Mouse (Mus musculus) large intestine, adult 2 months (tissue): ENCODE data around the gene Cacng8. TPM values are rescaled to one million over a fixed set of nuclear protein-coding genes. Genes with fewer than 3 reads are reported as not detected.
"Not testable (repeated sequence)": the region's sequence is repeated elsewhere in the genome, so short reads cannot be mapped to it uniquely, and the experiment has no call there.

ENCODE experiments used
- DNase-seq: peaks from one replicate; pipeline ENCODE4 v3.0.0-alpha.2; 2012; ENCODE audit warnings: low read depth, low spot score
- WGBS: fragments of 180-500 bp; shearing (Covaris S2); methylation state at CpG from one replicate; pipeline ENCODE4 v1.1.7; 2018; 5-methylcytosine and 5-hydroxymethylcytosine counted together
- polyA plus RNA-seq: library from polyadenylated mRNA; depleted of rRNA; stranded (reverse); fragments of >200 nt; gene quantifications from 2 replicates; pipeline ENCODE4 v1.2.3, GENCODE M21; 2012

Gene Cacng8
- polyA plus RNA-seq, 1 experiment: 0.20 TPM

DNA sequence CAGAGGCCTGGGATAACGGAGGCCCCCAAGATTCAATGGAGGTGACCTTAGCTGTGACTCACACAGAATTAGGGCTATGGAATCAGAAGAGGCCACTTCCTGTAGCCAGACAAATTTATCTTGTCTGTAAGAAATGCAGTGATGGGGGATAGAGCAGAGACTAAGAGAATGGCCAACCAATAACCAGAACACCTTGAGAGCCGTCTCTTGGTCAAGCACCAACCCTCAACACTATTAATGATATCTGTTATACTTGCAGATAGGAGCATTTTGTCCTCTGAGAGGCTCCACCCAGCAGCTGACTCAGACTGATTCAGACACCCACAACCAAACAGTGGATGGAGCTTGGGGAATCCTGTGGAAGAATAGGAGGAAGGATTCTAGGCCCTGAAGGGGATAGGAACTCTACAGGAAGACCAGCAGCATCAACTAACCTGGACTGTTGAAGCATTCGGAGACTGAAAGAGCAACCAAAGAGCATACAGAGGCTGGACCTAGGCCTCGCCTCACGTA lies 5.6 kb upstream of the Cacng8 start:
- DNase-seq: no peak
- 83% methylated on average over 5 of the region's 5 CpGs for WGBS

DNA sequence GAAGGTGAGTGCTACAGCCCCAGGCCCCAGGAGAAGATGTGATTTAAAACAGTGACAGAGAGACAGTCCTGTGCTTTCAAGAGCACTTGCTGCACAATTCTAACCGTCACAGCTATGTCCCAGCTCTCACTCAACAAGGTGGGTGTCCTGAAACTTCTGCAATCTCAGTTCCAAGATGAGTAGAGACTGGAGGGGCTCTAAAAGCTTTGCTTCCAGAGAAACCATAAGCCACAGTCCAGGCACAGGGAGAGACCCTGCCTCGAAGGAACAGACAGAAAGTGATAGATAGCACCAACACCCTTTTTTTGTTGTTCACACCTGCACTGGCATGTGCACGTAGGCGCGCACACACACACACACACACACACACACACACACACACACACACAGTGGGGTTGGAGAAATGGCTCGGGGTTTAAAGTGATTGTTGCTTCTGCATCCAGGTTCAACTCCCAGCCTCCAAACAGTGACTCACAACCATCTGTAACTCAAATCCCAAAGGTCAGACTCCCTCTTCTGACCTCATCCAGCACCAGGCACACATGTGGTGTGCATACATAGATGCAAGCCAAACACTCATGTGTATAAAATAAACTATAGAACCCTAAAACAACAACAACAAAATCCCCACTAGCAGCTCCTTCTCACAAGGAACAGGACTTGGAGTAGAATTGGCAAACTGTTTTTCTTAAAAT lies 4.3 kb upstream of the Cacng8 start:
- no peak for DNase-seq
- 73% methylated on average over 6 of the region's 6 CpGs for WGBS

DNA sequence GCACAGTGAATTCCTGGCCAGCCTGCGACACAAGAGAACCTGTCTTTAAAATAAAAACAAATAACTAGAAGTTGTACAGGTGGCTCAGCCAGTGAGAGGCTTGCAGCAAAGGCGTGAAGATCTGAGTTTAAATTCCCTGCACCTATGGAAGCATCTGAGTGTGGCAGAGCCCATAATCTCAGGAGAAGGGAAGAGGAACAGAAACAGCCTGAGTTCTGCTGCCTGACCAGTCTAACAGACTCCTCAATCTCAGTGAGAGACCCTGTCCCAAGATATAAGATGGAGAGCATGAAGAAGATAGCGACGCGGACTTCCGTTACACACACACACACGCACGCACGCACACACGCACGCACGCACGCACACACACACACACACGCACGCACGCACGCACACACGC lies 2.7 kb upstream of the Cacng8 start:
- no peak for DNase-seq
- 89% methylated on average over 18 of the region's 18 CpGs for WGBS

DNA sequence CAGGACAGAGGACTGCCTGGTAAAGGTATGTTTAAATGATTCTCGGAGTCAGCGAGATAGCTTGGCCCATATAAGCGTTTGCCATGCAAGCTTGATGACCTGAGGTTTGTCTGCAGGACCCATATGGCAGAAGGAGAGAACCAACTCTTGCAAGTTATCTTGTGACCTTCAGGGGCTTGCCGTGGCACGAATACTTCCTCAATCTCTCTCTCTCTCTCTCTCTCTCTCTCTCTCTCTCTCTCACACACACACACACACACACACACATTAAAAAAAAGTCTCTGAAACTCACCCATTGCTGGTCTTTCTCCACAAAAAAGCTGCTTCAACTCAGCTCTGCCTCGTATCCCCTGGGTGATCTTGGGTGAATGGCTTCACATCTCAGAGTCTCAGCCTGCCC lies 1.6 kb upstream of the Cacng8 start:
- WGBS: 49% methylated on average over 6 of the region's 6 CpGs

DNA sequence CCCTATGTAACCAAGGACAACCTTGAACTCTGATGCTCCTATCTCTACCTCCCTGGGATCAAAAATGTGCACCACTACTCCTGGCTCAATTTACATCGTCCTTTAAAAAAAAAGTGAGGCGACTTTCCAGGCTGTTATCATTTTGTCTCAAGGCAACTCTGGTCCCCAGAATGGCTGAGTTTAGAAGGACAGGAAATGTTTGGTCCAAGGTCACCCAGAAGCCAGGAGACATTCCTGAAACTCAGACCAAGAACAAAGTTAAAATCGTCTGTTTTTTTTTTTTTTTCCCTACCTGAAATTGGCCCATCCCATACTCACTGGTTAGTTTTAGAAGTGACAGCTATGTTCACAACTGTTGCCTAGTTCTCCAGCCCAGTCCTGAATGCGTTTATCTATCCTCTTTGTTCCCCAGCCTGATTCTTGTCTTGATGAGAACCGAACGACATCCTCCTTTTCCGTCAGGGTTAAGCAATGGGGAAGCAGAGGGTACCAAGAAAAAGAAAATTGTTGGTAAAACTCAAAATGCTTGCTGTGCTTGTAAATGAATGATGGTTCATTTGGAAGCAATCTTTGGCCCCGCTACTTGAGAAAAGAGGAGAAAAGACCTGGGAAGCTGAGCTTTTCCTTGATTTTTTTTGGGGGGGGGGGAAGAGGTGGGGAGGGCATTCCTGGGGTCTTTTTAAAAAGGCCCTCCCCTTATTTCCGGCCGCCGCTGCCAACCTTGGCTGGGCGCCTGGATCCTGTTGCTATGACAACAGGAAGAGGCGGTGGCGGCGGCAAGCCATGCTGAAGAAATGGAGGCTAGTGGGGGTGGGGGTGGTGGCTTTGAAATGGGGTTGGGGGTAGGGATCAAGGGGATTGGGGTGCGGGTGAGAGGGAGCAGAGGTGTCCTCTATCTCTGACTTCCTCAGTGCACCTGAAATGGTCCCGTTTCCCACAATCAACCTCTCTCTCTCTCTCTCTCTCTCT lies 755 bp upstream of the Cacng8 start:
- 4% methylated on average over 17 of the region's 17 CpGs for WGBS
- DNase-seq: no peak

More for the DNA sequence above, 1.6 kb upstream of the Cacng8 start:
- DNase-seq: no peak

DNA sequence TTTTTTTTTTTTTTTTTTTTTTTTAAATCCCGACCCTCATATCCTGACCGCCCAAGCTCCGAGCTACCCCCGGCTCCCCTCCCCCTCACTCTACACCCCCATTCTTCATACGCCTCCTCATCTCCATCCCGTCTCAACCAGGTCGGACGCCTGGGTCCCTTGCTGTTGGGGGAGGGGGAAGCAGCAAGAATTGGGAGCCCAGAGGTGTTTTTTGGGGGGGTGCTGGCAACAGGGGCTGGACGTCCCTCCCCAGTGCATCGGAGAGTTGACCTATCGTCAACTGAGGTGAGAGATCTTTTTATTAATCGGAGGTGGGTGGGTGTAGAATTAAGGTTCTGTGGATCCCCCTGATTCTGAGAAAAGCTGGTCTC lies 583 bp downstream of the Cacng8 start:
- DNase-seq: no peak
- 13% methylated on average over 12 of the region's 12 CpGs for WGBS

DNA sequence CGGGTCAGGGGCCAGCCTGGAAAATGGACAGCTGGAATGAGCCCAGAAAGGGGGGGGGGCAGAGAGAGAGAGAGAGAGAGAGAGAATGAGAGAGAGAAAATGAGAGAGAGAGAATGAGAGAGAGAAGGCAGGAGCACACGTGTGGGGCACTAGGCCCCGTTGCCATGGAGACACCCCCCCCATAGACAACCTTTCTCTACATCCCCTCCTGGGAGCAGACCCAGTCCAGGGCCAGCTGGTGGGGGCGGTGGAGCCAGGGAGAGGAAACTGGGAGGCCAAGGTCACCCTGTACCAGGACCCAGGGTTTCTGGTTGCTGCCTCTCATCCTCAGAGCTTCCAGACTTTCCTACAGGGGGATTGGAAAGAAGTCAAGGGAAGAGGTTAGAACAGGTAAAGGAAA lies 1.3 kb downstream of the Cacng8 start:
- 36% methylated on average over 4 of the region's 4 CpGs for WGBS
- no peak for DNase-seq

DNA sequence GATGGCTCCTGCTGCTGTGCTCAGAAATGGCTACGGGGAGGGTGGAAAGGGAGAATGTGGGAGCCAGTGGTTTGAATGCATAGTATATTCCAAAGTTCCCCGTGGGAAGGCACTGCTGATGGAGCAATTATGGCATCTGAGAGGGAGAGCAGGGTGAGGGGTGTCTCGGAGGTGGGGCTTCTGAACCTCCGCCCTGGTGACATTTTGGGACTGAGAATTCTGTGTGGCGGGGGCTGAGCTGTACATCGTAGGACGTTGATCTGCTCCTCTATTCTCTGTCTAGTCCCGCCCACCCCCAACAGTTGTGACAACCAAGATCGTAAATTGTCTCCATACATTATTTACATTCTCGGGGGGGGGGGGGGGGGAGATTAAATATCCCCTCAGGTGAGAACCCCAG lies 6.9 kb downstream of the Cacng8 start:
- 45% methylated on average over 10 of the region's 10 CpGs for WGBS
- DNase-seq: no peak

DNA sequence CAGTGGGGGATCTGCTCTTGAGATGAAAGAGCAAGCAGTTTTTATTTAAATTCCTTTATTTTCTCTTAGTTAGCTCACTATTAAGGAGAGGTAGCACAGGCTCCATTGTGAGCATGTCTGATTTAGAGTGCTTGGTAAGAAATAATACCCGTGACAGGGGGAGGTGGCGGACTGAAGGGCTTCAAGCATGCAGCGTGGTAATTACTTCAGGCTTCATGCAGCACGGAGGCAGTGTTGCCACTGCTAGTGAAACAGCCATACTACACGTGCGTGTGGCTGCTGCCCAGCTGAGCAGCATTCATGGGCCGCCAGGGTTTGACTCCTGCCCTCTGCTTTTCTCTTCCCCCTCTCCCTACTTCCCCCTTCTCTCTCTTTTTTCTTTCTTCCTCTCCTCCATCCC lies 7.3 kb downstream of the Cacng8 start:
- no peak for DNase-seq

DNA sequence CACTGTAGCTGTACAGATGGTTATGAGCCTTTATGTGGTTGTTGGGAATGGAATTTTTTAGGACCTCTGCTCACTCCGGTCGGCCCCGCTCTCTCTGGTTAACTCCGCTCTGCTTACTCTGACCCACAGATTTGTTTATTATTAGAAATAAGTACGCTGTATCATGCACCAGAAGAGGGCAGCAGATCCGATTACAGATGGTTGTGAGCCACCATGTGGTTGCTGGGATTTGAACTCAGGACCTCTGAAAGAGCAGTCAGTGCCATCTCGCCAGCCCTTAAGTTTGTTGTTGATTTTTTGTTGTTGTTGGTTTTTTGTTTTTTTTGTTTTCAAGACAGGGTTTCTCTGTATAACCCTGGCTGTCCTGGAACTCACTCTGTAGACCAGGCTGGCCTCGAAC lies 7.9 kb downstream of the Cacng8 start:
- DNase-seq: not testable (repeated sequence)
- whole genome bisulfite sequencing: 90% methylated on average over 8 of the region's 8 CpGs

More for the DNA sequence above, 7.3 kb downstream of the Cacng8 start:
- 46% methylated on average over 7 of the region's 7 CpGs for WGBS

DNA sequence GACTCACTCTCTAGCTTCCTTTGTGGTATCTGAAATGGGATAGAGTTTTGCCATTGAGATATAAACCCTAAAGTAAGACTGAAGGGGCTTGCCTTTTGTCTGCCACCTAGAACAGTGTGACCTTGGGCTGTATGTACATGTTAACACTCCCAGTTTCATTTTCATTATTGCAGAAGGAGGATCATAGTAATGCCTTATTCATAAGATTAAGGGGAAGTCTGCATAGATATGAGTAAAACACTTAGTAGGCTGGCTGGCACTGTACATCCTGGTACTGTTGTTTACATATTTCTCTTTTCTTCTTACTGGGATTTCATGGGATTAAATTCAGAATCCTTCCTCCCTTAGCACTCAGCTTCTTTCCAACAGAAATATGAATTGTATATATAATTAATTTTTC lies 9.5 kb downstream of the Cacng8 start:
- DNase-seq: no peak

DNA sequence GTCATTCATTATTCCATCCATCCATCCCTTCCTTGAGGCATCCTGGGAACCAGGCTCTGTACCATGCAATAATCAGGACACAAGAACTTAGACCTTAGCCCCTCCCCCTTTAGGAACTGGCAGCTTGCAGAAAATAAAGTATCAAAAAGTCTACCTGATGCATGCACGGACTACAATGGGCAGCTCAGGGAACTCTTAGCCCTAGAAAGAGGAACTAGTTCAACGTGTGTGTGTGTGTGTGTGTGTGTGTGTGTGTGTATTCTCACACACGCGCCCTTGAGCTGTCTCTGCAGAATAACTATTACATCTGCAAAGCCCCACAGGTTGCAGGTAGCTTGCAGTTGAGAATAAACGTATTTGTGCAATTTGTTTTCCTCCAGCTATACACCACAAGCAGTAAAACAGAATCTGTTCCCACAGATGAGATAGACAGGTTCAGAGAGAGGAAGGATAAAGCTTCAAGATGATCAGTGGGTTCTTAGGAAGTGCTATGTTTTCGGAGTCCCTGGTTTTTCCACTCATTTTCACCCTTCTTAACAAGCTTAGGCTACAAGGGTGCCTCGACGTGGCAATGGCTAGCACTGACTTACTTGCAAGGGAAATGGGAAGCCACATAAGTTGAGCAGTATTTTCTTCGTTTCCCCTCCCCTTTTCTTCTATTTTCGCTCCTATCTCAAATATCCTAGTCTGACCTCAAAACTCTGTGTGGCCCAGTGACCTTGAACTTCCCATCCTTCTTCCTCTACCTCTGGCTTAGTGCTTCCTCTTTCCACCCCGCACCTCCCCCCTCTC lies 19.4 kb downstream of the Cacng8 start:
- DNase-seq: no peak
- WGBS: 50% methylated on average over 11 of the region's 11 CpGs

DNA sequence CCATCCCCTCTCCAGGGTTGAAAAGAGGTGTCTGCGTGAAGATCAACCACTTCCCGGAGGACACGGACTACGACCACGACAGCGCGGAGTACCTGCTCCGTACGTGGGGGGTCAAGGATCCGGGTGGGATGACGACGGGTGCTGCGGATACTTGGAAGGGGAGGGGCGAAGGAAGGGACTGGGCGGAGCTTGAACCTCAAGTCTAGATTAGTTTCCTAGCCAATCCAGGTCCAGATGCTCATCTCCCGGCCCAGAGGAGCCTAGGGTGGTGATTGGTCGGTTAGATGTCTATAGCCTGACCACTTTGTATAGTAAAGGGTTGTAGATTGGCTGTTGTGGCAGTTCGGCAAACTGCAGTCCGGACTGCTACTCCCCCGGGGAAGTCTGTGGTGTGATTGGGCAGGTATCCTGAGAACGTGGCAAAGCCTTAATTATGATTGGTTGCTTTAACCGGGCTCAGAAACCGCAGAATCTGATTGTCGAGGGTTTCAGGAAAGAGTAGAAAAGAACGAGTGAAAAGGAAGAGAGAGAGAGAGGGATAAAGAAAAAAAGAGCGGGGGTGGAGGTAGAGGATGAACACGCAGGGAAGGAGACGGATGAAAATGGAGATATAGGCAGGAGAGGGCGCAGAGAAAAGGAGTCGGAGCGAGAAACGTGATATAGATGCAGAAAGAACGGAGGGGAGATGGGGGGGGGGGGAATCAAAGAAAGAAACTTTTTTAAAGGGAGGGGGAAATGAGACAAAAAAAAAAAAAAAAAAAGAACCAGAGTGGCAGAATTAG lies 20.9 kb downstream of the Cacng8 start:
- DNase-seq: no peak
- 3% methylated on average over 33 of the region's 33 CpGs for WGBS

DNA sequence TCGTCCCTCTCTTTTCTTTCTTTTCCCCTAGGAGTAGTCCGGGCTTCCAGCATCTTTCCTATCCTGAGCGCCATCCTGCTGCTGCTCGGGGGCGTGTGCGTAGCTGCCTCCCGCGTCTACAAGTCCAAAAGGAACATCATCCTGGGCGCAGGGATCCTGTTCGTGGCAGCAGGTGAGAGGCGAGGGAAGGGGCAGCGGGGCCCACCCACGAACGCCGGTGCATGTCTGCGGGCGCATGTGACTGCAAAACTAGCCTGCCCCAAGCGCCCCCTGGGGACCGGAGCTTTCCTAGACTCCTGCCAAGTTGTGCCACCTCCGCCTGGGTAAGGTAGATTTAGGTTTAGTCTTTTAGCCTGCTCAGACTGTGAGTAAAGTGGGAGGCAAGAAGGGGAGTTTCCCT lies 21.6 kb downstream of the Cacng8 start:
- 4% methylated on average over 20 of the region's 20 CpGs for WGBS
- DNase-seq: no peak

DNA sequence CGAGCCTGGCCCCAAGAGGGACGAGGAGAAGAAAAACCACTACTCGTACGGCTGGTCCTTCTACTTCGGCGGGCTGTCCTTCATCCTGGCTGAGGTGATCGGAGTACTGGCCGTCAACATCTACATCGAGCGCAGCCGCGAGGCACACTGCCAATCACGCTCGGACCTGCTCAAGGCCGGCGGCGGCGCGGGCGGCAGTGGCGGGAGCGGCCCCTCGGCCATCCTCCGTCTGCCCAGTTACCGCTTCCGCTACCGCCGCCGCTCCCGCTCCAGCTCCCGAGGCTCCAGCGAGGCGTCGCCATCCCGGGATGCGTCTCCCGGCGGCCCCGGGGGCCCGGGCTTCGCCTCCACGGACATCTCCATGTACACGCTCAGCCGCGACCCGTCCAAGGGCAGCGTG lies 24.4 kb downstream of the Cacng8 start:
- DNase-seq: no peak
- under 1% methylated on average over 47 of the region's 47 CpGs for WGBS

DNA sequence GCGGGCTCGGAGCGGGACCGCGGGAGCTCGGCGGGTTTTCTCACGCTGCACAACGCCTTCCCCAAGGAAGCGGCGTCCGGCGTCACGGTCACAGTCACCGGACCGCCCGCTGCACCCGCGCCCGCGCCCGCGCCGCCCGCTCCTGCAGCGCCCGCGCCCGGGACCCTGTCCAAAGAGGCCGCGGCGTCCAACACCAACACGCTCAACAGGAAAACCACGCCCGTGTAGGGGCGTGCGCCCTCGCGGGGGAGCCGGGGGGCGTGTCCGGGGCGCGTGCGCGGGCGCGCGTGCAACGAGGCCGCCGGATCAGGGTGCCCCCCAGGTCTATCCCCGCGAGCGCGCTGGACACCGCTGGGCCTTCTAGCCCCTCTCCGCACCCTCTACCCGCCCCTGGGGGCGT lies 24.9 kb downstream of the Cacng8 start:
- no peak for DNase-seq
- 1% methylated on average over 59 of the region's 60 CpGs for WGBS

DNA sequence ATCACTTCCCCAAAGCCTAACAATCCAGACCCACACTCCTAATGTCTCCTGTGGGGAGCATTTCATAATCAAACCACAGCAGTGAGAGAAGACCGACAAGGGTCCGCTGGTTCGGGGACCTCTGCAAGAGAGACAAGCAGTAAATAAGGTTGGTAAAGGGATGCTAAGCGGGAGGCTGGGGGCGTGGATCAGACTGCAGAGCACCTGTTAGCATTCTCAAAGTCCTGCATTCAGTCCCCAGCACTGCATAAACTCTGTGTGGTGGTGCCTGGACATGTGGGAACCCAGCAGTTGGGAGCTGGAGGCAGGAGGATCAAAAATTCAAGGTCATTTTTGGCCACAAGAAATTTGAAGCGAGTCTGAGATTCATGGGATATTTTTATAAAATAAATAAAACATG lies 29.5 kb downstream of the Cacng8 start:
- WGBS: 40% methylated on average over 6 of the region's 6 CpGs
- DNase-seq: no peak

DNA sequence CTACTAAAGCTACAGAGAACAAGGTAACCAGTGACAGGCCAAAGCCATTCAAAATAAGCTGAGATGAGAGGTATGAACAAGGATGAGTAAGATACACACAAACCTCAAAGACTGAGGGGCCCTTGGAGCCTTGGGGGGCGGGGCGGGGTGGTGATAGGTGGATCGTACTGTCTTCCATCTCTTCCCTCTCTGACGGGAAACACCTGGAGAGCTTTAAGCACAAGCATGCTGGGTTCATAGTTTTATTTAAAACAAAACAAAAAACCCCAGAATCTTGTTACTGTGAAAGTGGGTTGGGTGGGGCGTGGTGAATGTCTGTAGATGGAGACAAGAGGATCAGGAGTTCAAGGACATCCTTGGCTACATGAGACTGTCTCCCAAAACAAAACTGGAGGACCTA lies 30.0 kb downstream of the Cacng8 start:
- no peak for DNase-seq
- 58% methylated on average over 5 of the region's 5 CpGs for WGBS

DNA sequence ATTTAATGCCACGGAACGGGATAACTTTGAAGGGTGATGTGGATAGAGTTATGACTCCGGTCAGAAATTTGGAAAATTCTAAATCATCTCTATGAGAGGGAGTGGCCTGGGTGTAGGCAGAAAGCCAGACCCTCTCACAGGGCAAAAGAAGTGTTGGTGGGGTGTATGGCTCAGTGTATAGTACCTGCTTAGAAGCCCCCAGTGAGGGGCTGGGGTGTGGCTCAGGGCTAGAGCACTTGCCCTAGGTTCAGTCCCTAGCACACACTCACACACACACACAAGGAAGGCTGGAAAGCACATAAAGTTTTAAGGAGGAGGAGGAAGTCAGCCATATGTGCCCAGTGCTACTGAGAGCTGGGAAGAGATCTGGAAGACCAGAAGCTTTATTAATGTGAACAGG lies 30.8 kb downstream of the Cacng8 start:
- 72% methylated on average over 3 of the region's 3 CpGs for WGBS

More for the DNA sequence above, 30.8 kb downstream of the Cacng8 start:
- DNase-seq: no peak
